Mouse (Mus musculus): Measurements from ENCODE around the gene Arfgef3. TPM values are rescaled to one million over a fixed set of nuclear protein-coding genes. Genes with fewer than 3 reads are reported as not detected.

The Arfgef3 gene
- 0.55 and 0.99 TPM in 2 replicates for polyA plus RNA-seq (2016; fragmentation: Nextera tagmentation; extraction: Ambion mirVana)

DNA sequence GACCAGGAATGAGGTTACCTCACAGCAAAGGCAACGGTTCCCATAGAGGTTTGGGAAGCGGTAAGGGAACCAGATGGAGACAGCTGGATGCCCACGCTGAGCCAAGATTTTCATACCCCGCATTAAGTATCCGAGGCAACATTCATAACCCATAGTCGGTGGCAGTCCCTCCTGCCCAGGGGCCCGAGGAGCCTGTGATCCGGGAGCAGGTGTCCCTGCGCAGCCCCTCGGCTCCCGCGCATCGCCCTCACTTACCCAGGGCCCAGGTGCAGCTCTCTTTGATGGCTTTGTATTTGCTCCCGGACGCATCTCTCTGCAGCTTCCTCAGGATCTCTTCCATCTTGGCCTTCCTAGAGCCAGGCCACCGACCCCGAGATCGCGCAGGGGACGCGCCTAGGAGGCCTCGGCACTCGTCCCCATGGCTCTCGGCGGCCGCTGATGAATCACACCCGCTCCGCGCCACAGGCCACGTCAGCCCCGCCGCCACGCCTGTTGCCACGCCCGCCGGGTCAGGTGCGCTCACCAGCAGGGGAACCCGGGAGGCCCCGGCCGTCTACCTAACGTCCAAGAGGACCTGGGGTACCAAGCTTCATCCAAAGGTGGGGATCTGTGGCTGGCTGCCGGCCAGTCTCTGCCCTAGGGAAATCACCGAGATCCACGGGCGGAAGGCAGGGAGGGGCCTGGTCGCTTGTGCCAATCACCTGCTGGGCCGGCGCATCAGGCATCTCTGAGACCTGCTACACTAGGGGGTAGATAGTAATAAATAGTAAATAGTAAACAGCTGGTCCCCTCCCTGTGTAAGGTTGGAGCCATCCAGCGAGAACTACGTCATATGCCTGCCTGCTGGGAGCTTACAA lies at the start of gene Arfgef3:
Gene Arfgef3, minus strand, starts transcription at position 664 of the 857 bp plus-strand sequence.
- peak within 1 kb of the TSS; percentile 82 for H3K27ac ChIP-seq
- H3K4me3 ChIP-seq = peak within 1 kb of the TSS; percentile 71
- no peaks in the 10 kb centered on the region for H3K36me3 ChIP-seq
- peaks cover 29% of the 10 kb centered on the region for H3K27me3 ChIP-seq (ENCODE audit: insufficient read depth, poor library complexity, severe bottlenecking)
- DNase-seq (ENCODE audit: low spot score) = peak; percentile 58
- H3K4me1 ChIP-seq (replicated peaks) = peaks cover 10% of the 10 kb centered on the region; the same call in 1 of the 2 replicates
- 2% methylated on average over 50 of the region's 50 CpGs for WGBS
- H3K9me3 ChIP-seq = no peaks in the 10 kb centered on the region

DNA sequence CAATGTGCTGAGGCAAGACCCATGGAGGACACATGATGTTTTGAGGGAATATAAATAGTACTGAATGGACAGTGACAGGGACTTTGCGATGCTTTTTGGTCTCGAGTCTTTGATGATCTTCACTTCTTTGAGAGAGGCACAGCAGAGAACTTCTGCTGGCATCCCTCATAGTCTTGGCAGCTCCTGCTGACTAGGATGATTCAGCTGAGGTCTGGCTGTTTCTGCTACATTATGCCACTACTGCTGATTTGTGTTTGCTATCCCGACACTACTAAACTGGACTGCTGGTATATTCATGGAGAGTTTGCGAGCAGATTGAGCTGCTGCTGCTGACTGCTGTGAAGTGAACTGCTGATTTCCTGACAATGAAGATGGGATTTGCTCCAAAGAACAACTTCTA lies 46.3 kb upstream of the Arfgef3 start:
- no peaks in the 10 kb centered on the region for H3K36me3 ChIP-seq
- H3K4me1 ChIP-seq (replicated peaks) = no peaks in the 10 kb centered on the region
- H3K9me3 ChIP-seq = no peaks in the 10 kb centered on the region
- no peak overlapping the region for H3K4me3 ChIP-seq
- no peaks in the 10 kb centered on the region for H3K27me3 ChIP-seq (ENCODE audit: insufficient read depth, poor library complexity, severe bottlenecking)
- 89% methylated on average over 4 of the region's 4 CpGs for whole genome bisulfite sequencing
- no peak overlapping the region for H3K27ac ChIP-seq
- DNase-seq (ENCODE audit: low spot score) = no peak

DNA sequence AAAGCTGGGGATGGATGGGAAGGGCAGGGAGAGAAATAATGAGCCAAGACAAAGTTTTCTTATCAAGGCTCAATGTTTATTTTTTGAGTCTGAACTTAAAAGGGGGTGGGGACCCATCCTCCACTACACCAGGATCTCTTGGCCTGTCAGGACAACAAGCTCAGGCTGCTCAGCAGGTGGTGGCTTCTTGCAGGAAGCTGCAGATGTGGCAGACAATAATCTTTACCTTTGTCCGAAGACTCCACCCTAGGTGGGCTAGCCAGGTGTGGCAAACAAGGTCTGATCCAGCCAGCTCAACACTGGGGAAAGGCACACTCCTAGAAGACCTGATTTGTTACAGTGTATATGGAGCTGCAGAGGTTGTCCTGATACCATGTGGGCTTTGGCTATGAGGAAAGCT lies 44.9 kb upstream of the Arfgef3 start:
- no peak overlapping the region for H3K27ac ChIP-seq
- 64% methylated on average over 1 of the region's 1 CpGs for WGBS
- no peaks in the 10 kb centered on the region for H3K9me3 ChIP-seq
- DNase-seq (ENCODE audit: low spot score) = no peak
- H3K27me3 ChIP-seq (ENCODE audit: insufficient read depth, poor library complexity, severe bottlenecking) = no peaks in the 10 kb centered on the region
- H3K4me1 ChIP-seq (replicated peaks) = no peaks in the 10 kb centered on the region
- no peak overlapping the region for H3K4me3 ChIP-seq
- H3K36me3 ChIP-seq = no peaks in the 10 kb centered on the region

DNA sequence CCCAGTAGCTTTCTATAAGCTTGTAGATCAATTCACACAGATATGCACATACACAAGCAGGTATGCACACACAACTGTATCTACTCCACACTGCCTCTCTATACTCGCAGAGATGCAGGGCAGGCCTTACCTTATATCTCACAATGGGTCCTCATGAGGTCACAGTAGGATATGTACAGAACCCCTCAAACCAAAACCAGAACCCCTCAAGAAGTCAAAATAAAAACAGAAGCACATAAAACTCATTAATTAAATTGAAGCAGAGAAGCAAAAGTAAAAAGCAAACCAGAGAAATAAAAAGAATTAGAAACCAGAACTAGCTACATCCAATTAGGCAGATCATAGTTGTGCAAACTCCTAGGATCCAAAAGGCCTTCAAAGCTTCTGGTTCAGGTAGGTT lies 42.9 kb upstream of the Arfgef3 start, which contains the start of gene Gm4922:
Gene Gm4922, minus strand, starts transcription at position 101 of the 400 bp plus-strand sequence.
- WGBS = 94% methylated on average over 1 of the region's 1 CpGs
- no peaks in the 10 kb centered on the region for H3K36me3 ChIP-seq
- H3K4me3 ChIP-seq = no peak within 1 kb of the TSS
- H3K27me3 ChIP-seq (ENCODE audit: insufficient read depth, poor library complexity, severe bottlenecking) = no peaks in the 10 kb centered on the region
- no peaks in the 10 kb centered on the region for H3K4me1 ChIP-seq (replicated peaks)
- no peaks in the 10 kb centered on the region for H3K9me3 ChIP-seq
- DNase-seq (ENCODE audit: low spot score) = no peak
- H3K27ac ChIP-seq = no peak within 1 kb of the TSS

DNA sequence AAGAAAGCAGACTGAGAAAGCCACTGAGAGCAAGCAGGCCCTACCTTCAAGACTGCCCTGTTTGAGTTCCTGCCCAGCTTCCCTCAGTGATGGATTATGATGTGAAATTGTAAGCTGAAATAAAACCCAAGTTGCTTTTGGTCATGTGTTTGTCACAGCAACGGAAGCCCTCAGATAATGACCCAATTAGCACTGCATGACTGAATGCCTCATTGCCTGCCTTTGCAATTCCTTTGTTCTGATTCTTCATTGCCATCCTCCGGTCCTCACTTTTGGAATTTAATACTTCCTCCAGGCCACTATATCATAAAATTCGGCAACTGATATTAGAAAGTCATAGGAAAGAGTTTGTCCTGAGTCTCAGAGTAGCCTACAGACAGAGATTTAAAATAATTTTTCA lies 33.8 kb upstream of the Arfgef3 start:
- no peak for DNase-seq (ENCODE audit: low spot score)
- no peaks in the 10 kb centered on the region for H3K4me1 ChIP-seq (replicated peaks)
- H3K27me3 ChIP-seq (ENCODE audit: insufficient read depth, poor library complexity, severe bottlenecking) = no peaks in the 10 kb centered on the region
- no peak overlapping the region for H3K4me3 ChIP-seq
- H3K36me3 ChIP-seq = no peaks in the 10 kb centered on the region
- no peaks in the 10 kb centered on the region for H3K9me3 ChIP-seq
- 58% methylated on average over 3 of the region's 3 CpGs for WGBS
- no peak overlapping the region for H3K27ac ChIP-seq

DNA sequence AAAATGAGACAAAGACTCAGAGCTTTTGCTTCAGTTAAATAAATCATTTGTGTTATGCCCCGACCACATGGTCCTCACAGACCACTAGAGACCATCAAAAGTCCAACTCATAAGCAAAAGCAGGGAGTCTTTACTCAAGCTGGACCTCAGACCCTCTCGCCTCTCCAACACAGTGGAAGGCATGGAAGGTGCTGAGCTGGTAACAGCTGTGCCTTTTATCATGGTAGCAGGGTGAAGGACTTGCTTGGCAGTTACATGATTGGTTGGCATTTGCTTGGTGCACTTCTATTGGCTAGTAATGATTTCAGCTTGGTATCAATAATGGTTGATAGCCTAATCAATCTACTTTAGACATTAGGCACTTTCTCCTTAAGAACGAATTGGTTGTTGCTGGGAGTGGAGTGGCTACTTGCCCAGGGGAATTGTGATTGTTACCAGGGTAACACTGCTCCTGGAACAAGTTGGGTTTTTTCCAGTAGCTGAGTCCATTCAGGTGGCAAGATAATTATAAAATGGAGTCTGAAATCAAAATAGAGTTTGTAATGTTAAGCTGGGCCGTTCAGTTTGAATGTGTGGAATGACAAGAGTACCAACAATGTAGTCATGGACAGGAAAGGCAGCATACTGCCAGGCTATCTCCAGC lies 28.9 kb upstream of the Arfgef3 start:
- Histone ChIP-seq H3K4me1 (replicated peaks) (no peaks in the 10 kb centered on the region), H3K4me3 (no peak overlapping the region), H3K9me3 (no peaks in the 10 kb centered on the region), H3K27me3 (ENCODE audit: insufficient read depth, poor library complexity, severe bottlenecking) (no peaks in the 10 kb centered on the region), H3K36me3 (no peaks in the 10 kb centered on the region), H3K27ac (no peak overlapping the region)
- no peak for DNase-seq (ENCODE audit: low spot score)
- WGBS = 75% methylated on average over 4 of the region's 4 CpGs

DNA sequence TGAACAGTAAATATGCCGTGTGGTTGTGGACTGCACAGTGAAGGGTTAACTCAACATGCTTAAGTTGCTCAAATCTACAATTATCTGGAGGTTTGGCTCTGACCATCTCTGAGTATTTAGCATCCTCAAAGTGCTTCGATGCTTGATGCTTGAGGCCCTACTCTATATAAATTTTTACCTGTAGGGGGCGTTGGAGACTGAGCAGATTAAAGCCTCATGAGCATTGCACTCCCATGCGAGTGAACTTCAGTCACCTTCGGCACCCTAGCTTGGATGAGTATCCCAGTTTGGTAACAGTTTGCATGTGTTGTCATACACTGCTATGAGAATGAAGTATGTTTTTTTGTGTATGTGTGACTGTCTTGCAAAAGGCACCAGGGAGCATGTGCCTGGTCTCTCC lies 26.2 kb upstream of the Arfgef3 start:
- 52% methylated on average over 5 of the region's 5 CpGs for WGBS
- DNase-seq (ENCODE audit: low spot score) = no peak
- Histone ChIP-seq H3K4me3 (no peak overlapping the region), H3K4me1 (replicated peaks) (no peaks in the 10 kb centered on the region), H3K27me3 (ENCODE audit: insufficient read depth, poor library complexity, severe bottlenecking) (no peaks in the 10 kb centered on the region), H3K9me3 (0 out of 2 replicates have a peak, but pooled peaks cover 4% of the 10 kb centered on the region), H3K27ac (no peak overlapping the region), H3K36me3 (no peaks in the 10 kb centered on the region)

DNA sequence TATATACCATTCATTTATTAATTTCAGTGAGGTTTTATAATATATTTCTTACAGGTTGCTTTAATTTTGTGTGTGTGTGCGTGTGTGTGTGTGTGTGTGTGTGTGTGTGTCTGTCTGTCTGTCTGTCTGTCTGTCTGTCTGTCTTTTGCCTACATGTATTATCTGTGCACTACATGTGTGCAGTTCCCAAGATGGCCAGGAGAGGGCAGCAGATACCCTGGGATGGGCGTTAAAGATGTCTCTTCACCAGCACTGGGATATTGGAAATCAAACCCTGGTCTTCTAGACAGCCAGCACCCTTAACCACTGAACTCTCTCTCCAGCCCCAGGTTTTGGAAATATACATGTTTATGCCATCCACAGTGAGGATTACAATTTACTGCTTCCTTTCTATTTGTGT lies 16.5 kb upstream of the Arfgef3 start:
- Histone ChIP-seq H3K4me1 (replicated peaks) (no peaks in the 10 kb centered on the region), H3K27me3 (ENCODE audit: insufficient read depth, poor library complexity, severe bottlenecking) (no peaks in the 10 kb centered on the region), H3K4me3 (no peak overlapping the region), H3K27ac (no peak overlapping the region), H3K36me3 (no peaks in the 10 kb centered on the region), H3K9me3 (no peaks in the 10 kb centered on the region)
- DNase-seq (ENCODE audit: low spot score) = peak; percentile 55
- 25% methylated on average over 2 of the region's 2 CpGs for WGBS

DNA sequence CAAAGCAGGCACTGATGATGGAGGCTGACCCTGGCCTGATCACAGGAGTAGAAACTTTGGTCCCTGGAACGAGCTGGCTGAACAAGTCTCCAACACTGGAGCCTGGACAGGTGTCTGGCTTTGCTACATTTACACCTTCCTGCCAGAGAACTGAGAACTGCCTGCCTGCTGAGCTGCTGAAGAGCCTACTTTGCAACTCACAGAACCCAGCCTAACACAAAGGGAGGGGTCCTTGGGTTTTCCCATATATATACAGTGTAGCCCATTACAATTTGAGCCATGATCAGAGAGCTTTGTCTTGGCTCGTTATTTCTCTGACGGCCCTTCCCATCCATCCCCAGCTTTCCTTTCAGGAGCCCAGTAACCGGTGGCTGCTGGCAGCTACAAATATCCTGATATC lies 6.3 kb upstream of the Arfgef3 start:
- DNase-seq (ENCODE audit: low spot score) = no peak
- H3K36me3 ChIP-seq = no peaks in the 10 kb centered on the region
- 89% methylated on average over 4 of the region's 4 CpGs for WGBS
- H3K27ac ChIP-seq = no peak overlapping the region
- no peaks in the 10 kb centered on the region for H3K4me1 ChIP-seq (replicated peaks)
- H3K9me3 ChIP-seq = no peaks in the 10 kb centered on the region
- H3K4me3 ChIP-seq = no peak overlapping the region
- peaks cover 5% of the 10 kb centered on the region; the same call in 1 of the 2 replicates for H3K27me3 ChIP-seq (ENCODE audit: insufficient read depth, poor library complexity, severe bottlenecking)

DNA sequence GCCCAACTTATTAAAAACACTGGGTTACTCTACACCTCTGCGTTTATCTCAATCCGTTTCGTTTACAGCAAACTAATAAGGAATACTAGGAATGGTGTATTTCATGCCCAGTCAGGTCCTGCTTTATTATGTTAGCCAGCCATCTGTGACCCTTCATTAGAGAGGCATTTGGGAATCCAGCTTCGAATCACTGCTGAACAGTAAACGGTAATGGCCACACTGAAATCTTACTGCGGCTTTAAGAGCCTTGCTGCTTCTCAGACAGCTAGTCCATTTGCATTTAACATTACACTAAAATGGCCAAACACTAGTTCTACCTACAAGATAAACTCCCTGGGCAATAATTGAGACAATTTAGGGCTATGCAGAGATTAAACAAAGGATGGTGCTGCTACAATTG lies 1.7 kb downstream of the Arfgef3 start:
- Histone ChIP-seq H3K27me3 (ENCODE audit: insufficient read depth, poor library complexity, severe bottlenecking) (peaks cover 29% of the 10 kb centered on the region), H3K36me3 (no peaks in the 10 kb centered on the region), H3K27ac (no peak overlapping the region), H3K9me3 (no peaks in the 10 kb centered on the region), H3K4me1 (replicated peaks) (peaks cover 10% of the 10 kb centered on the region; the same call in 1 of the 2 replicates), H3K4me3 (0 out of 2 replicates have a peak overlapping the region, but pooled peaks have one; percentile 71)
- 85% methylated on average over 6 of the region's 6 CpGs for WGBS
- no peak for DNase-seq (ENCODE audit: low spot score)

DNA sequence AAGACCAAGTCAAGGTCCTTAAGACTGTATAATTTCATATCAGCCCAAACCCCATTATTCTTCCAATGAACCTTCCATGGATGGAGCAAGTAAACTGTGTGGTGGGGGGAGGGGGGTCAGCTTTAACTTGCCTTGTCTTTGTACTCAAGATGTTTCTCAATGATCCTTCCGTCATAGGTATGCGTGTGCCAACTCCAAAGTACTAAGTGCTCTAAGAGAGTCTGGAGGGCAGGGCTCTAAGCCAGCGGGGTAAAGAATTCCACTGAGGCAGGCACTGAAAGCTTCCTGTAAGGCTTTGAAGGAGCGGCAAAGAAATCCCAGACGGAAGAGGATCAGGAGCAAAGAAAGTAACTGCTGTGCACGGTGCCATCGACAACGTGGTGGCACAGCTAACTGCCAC lies 2.7 kb downstream of the Arfgef3 start:
- peaks cover 29% of the 10 kb centered on the region for H3K27me3 ChIP-seq (ENCODE audit: insufficient read depth, poor library complexity, severe bottlenecking)
- no peaks in the 10 kb centered on the region for H3K9me3 ChIP-seq
- WGBS = 89% methylated on average over 8 of the region's 8 CpGs
- H3K4me1 ChIP-seq (replicated peaks) = peaks cover 10% of the 10 kb centered on the region; the same call in 1 of the 2 replicates
- no peak overlapping the region for H3K27ac ChIP-seq
- H3K4me3 ChIP-seq = no peak overlapping the region
- H3K36me3 ChIP-seq = no peaks in the 10 kb centered on the region
- DNase-seq (ENCODE audit: low spot score) = no peak

DNA sequence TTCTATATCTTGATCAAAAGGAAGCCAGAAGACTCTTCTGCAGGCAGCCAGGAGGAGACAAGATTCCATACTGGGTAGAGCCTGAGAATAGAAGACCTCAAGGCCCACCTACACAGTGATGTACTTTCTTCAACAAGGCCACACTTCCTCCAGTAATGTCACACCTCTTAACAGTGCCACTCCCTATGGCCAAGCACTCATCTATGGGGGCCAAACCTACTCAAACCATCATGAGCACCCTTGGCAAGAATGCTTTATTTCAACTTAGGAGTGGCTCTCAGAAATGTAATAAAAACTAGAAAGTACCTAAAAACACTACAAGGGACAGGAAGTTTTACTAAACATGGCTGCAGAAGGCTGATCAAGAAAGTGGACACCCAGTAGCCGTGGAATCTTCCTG lies 15.2 kb downstream of the Arfgef3 start:
- no peaks in the 10 kb centered on the region for H3K27me3 ChIP-seq (ENCODE audit: insufficient read depth, poor library complexity, severe bottlenecking)
- H3K4me1 ChIP-seq (replicated peaks) = no peaks in the 10 kb centered on the region
- no peak overlapping the region for H3K4me3 ChIP-seq
- no peak overlapping the region for H3K27ac ChIP-seq
- no peak for DNase-seq (ENCODE audit: low spot score)
- no peaks in the 10 kb centered on the region for H3K9me3 ChIP-seq
- H3K36me3 ChIP-seq = no peaks in the 10 kb centered on the region
- 92% methylated on average over 1 of the region's 1 CpGs for WGBS

DNA sequence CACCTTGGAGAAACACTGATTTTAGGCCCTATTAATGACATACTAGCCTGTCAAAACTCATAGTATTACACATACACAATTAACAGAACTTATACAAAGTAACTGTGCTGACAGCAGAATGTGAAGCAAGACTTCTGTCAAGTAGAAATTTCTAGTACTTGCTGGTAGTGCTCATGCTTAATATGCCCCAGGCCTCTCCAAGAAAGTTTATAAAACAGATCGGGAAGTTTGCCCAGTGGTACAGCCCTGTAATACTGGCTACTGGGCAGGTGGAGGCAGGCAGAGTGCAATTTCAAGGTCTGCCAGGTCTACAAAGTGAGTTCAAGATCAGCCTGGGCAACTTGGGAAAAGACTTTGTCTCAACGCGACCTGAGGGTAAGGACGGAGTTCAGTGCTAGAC lies 32.3 kb downstream of the Arfgef3 start:
- H3K4me1 ChIP-seq (replicated peaks) = no peaks in the 10 kb centered on the region
- no peak overlapping the region for H3K27ac ChIP-seq
- H3K9me3 ChIP-seq = no peaks in the 10 kb centered on the region
- no peak overlapping the region for H3K4me3 ChIP-seq
- DNase-seq (ENCODE audit: low spot score) = no peak
- 95% methylated on average over 4 of the region's 4 CpGs for WGBS
- H3K36me3 ChIP-seq = no peaks in the 10 kb centered on the region
- no peaks in the 10 kb centered on the region for H3K27me3 ChIP-seq (ENCODE audit: insufficient read depth, poor library complexity, severe bottlenecking)
